Mouse (Mus musculus) bone marrow macrophage, adult 2 months (primary cell): ENCODE data around the gene Olfr312.

Experiments
- CTCF ChIP-seq: IDR thresholded peaks from 2 replicates; pipeline ENCODE4 v1.5.1; 2012; ENCODE audit warnings: low read depth, mild to moderate bottlenecking, low read length, moderate library complexity
- POLR2A ChIP-seq: IDR thresholded peaks from 2 replicates; pipeline ENCODE4 v1.6.1; 2012; ENCODE audit warnings: mild to moderate bottlenecking, low read depth, low read length, borderline replicate concordance

- TF ChIP-seq POLR2A (no peak), CTCF (no peak)
Measured at GRCm38 (mm10) chr11:58815676-58816075, 13.4 kb upstream of the Olfr312 start.
